Mouse (Mus musculus) naive thymus-derived CD4-positive, alpha-beta T cell, adult 2 months (primary cell): Measurements from ENCODE around the gene Rpp38.

ENCODE experiments used
- DNase-seq: peaks from one replicate; pipeline ENCODE4 v3.0.0-alpha.2; 2011; ENCODE audit warnings: low read depth

Rpp38 gene

GRCm38 (mm10) chr2:3285709-3286108 is 46.7 kb downstream of the Rpp38 start:
- DNase-seq, result no peak

- DNase-seq, result no peak
These were observed 47.3 kb downstream of the Rpp38 start for GRCm38 (mm10) chr2:3285181-3285530.

- peak; percentile 66 for DNase-seq
These were observed 47.8 kb downstream of the Rpp38 start for GRCm38 (mm10) chr2:3284473-3285180.

GRCm38 (mm10) chr2:3283602-3284472 is 48.6 kb downstream of the Rpp38 start, which contains the start of gene Nmt2:
Gene Nmt2 (plus strand): TSS chr2:3284212.
- peak; percentile 100 for DNase-seq

- no peak for DNase-seq
These were observed 49.4 kb downstream of the Rpp38 start for GRCm38 (mm10) chr2:3282866-3283601.

DNA sequence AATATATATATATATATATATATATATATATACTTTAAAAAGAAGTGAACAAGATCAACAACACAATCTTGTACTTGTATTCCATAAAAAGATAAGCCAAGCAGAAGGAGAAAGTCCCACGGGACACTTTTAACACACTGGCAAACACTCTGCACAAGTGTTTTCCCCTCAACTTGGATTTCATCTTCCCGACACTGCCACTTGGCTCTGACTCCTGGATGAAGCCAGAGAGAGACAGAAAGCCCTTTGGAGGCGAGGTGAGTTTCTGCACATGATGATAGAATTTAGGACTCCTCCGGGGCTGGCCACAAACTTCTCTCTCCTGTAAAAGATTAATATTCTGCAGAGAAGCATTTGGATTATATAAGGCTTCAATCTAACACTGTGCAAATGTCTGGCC is 51.1 kb downstream of the Rpp38 start:
- no peak for DNase-seq
